Mouse (Mus musculus) megakaryocyte-erythroid progenitor cell, adult 5-6 weeks (primary cell): ENCODE results near the gene Cckbr. TPM values are rescaled to one million over a fixed set of nuclear protein-coding genes. Genes with fewer than 3 reads are reported as not detected.
A peak's percentile ranks its signal among the peaks of the same experiment; 100 is the strongest.
"Not testable (repeated sequence)": the region's sequence is repeated elsewhere in the genome, so short reads cannot be mapped to it uniquely, and the experiment has no call there.

Experiments
- ATAC-seq: replicated peaks from 2 replicates; pipeline ENCODE4 v1.8.0; 2016; ENCODE audit warnings: mild to moderate bottlenecking, inconsistent platforms; ENCODE audit not compliant: severe bottlenecking, poor library complexity, low FRiP score, low TSS enrichment
- total RNA-seq, 2 experiments: library from RNA; stranded (forward) in 1 of 2; stranded (reverse) in 1 of 2; fragments of 200-1000, 215-1000 nt in 1 of 2; fragments of >200 nt in 1 of 2; fragmentation: Nextera tagmentation in 1 of 2; gene quantifications; 2 replicates each; pipeline ENCODE4 v1.2.3; 2014 to 2017

Cckbr gene
- total RNA-seq, 2 experiments from 2014 or later, result not detected

DNA sequence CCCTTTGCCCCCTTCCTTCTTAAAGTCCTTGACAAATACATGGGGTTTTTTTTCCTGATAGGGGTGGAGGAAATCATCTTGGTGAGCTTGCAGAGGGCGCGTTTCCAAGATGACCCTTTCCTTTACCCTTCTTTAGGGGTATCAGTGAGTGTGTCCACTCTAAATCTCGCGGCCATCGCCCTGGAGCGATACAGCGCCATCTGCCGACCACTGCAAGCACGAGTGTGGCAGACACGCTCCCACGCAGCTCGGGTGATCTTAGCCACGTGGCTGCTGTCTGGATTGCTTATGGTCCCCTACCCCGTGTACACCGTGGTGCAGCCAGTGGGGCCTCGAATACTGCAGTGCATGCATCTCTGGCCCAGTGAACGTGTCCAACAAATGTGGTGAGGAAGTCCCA lies 8.3 kb downstream of the Cckbr start:
- ATAC-seq, result no peak

GRCm38 (mm10) chr7:105434798-105435197 lies 9.3 kb downstream of the Cckbr start:
- ATAC-seq, result no peak

DNA sequence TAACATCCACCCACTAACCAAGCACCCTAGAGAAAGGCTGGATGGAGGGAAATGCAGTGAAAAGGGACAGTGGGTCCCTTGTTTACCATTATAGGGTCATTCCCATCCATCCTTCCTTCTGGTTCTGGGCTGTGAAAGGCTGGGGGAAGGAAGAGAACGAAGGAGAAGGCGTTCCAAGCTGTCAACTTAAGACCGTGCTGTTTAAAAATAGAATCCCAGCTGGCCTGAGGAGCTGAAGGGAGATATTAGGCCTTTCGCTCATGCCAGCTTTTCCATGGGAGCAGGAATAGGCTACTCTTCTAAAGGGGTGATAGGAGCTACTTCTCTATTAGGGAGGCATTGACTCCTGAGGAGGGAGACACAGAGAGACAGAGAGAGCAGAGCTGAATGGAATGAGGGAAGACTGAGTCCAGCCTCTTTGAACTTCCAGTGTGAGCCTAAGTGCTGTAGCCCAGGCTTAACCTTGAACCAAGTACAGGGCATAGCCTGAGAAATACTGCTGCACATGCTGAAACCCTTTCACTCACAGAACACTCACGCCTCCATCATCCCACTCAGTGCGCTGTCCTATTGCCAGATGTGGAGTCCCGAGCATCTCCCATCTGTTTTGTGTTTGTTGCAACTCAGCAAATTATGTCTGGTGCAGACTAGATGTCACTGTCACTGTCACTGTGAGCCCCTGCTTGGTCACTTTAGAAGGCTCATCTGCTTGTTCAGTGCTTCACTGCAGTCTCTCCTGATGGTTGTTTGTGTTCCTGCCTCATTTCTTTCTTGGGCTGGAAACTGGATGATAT lies 12.6 kb downstream of the Cckbr start:
- ATAC-seq, result no peak

DNA sequence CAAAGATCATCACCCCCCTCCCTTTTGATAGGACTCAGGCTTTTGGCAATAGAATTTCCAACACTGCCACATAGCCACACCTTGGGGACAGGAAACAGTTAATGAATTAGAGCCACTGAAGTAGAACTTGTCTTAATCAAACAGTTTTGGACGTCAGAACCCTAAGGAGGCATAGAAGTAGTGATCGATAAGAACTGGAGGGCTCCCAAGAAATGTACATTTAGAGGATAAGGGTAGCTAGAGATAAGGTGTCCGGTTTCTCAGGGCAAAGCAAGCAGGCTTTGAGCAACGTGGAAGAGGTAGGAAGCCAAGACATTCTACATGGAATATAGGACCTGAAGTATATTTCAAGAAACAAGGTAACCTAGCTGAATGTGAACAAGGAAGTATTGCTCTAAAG lies 15.9 kb downstream of the Cckbr start:
- ATAC-seq, result no peak

GRCm38 (mm10) chr7:105445076-105445475 lies 19.5 kb downstream of the Cckbr start:
- ATAC-seq, result no peak

DNA sequence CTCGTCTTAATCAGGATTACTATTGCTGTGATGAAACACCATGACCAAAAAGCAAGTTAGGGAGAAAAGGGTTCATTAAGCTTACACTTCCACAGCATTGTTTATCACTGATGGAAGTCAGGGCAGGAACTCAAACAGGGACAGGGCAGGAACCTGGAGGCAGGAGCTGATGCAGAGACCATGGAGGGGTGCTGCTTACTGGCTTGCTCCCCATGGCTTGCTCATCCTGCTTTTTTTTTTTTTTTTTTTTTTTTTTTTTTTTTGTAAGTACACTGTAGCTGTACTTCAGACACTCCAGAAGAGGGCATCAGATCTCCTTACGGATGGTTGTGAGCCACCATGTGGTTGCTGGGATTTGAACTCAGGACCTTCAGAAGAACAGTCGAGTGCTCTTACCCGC lies 27.8 kb downstream of the Cckbr start:
- not testable (repeated sequence) for ATAC-seq

DNA sequence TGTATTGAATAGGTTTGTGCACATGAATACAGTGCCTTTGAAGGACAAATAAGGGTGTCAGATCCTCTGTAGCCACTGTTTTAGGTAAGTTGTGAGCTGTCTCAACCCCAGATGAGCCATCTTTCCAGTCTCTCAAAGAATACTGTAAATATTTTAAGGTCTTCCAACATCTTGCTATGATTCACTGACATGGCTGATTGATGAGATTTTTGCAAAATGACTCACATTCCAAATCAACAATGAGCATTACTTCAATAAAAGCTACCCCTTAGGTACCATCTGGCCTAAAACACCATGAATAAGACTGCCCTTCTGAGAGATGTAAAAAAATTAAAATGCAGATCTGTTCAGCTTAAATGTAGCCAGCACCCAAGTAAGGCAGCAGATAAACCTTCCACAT lies 33.0 kb downstream of the Cckbr start:
- ATAC-seq, result no peak

DNA sequence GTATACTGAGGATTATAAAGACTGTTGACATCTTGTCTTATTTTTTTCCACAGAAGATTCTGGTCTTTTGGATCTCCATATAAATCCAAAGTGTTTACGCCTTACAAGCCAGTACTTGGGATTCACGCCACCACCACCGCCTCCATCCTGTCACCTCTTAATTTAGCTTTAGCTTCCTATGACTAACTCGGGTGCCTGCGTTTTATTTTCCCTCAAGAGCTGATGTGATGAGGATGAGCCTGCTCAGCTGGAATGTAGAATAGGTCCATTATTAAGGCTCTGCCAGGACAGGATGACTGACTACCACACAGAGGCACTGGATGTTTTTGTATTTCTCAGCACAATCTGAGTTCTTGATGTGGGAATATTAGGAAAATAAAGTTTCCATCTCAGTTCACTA lies 40.0 kb downstream of the Cckbr start:
- ATAC-seq, result not testable (repeated sequence)

DNA sequence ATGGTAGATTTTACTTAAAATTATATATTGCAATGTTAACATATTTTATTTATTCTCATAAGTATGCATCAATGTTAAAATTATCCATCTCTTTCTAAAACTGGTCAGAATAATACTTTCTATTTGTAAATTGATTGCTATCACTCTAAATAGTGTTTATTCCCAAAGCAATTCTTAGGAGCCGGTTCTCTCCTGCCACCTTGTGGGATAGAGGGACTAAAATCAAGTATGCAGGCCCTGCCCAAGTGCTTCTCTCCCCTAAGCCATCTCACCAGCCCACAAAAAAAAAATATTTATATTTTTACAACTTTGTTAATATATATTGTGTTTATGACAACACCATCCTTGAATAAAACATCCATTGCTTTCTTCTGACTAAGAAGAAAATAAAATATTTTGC lies 47.1 kb downstream of the Cckbr start:
- ATAC-seq, result no peak

- ATAC-seq, result no peak
Measured at GRCm38 (mm10) chr7:105474771-105475315, 49.3 kb downstream of the Cckbr start.

DNA sequence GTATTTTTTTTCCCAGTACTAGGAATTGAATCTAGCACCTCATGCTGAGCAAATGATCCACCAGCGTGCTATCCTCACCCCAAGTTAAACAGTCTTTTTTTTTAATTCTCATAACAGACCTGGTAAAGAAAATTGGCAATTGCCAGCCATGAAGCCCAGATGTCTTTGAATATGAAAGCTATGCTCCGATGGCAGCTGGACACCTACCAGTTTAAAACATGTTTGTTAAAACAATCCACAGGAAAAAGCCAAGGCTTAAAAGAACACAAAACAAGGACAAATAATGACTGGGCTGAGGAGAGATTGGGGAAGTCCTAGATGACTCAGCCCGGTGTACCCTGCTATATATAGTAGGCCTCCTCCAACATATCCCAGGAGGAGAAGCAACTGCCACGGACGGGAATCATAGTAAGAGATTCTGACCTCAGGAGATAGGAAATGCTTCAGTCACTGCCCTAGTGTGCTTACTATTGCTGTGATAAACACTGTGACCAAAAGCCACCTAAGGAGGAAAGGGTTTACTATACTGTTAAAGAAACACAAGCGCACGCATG lies 49.9 kb downstream of the Cckbr start:
- no peak for ATAC-seq

GRCm38 (mm10) chr7:105476683-105477432 lies 51.3 kb downstream of the Cckbr start:
- ATAC-seq, result no peak

DNA sequence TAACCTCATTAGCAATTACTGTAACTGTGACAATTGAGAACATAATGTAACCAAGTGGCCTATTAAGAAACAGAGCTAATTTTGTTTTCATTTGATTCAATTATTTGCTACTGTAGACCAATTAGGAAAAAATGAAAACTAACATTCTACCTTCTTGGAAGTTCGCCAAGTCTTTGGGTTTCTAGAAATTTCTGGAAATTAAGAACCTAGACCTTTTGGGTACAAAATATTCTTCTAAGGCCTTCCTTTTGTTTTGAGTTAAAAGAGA lies 51.8 kb downstream of the Cckbr start:
- no peak for ATAC-seq

- ATAC-seq, result peak; percentile 85
Measured at GRCm38 (mm10) chr7:105477841-105478240, 52.3 kb downstream of the Cckbr start.

DNA sequence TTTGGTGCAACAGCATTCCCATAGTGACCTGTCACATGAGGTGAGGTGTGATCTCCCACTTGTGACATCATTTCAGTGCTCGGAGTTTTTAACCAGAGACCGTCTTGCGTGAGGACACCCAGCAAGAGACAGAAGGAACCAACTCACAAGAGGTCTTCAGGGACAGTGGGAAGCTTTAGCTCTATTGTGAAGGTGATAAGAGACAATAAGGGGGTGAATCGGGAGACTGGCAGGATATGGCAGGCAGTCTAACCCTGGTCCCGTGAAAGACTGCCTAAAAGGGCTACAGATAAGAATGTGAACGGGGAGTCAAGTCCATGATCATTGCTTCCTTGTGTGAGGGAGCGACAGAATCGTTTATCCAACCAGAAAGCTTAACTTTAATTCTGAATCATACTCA lies 52.8 kb downstream of the Cckbr start:
- ATAC-seq, result no peak

DNA sequence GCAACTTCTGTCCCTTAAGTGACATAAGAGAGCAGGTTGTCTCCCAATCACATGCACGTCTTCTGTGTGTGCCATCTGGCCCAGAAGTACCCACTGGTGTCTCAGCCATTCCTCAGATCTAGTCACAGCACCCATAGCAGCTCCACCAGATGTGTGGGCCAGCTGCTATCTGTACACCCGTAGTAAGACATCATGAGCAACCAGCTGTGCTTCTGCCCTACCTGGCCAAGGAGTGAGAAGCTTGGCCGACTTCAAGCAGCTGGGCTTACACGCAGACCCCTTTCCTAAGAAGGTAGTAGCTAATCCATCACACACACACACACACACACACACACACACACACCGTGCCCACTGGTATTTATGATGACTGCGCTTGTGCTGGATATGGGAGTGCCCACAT lies 53.7 kb downstream of the Cckbr start:
- no peak for ATAC-seq

GRCm38 (mm10) chr7:105480081-105480480 lies 54.5 kb downstream of the Cckbr start:
- no peak for ATAC-seq

DNA sequence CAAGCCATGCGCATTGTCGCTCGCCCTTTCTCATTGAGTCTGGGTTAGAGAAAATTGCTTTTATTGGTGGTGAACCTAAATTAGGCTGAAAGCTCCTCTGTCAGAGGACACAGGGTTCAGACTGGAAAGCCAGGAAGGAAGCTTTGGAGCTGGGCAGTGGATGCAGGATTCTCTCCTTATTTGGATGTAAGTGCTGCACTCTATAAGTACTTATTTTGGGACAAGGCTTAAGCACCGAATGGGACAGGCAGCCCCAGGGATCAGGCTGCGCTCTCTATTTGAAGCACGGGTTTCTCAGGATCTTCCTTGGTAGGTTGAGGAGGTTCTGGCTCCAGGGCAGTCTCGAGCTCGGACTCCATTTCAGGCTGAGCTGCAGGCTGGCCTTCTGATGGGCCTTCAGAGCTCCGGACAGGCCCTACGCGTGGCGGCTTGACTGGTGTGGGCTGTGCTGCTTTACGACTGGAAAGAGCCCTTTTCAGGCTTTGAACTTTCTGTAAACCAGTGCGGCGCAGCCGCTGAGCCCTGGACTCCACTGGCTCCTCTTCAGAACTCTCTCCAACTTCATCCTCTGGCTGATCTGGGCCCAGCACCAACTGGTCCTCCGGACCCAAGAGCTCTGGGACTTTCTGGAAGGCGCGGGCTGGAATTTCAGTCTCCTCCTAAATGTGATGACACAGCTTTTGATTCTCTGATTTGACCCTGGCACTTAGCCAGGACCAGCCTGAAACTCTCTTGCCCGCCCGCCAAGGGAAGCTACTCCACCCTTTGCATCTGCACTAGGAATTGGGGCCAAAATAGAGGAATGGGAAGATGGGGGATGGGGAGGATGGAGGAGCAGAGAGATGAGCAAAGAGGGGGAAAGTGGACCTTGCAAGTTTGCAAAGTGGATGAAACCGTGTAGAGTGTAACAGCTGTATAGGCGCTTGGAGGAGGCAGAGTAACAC lies 55.3 kb downstream of the Cckbr start:
- no peak for ATAC-seq

GRCm38 (mm10) chr7:105481505-105482411 lies 56.2 kb downstream of the Cckbr start, which contains the start of gene Cavin3:
Gene Cavin3 (minus strand): TSS chr7:105482300.
- ATAC-seq, result peak; percentile 59
